Mouse (Mus musculus): ENCODE measurements at regions not wholly inside any gene's neighbourhood (a gene's known extent, or its start where the extent isn't known, plus 50 kb on each side); places are given as distances from the start of the nearest gene placed in this dataset.

DNA sequence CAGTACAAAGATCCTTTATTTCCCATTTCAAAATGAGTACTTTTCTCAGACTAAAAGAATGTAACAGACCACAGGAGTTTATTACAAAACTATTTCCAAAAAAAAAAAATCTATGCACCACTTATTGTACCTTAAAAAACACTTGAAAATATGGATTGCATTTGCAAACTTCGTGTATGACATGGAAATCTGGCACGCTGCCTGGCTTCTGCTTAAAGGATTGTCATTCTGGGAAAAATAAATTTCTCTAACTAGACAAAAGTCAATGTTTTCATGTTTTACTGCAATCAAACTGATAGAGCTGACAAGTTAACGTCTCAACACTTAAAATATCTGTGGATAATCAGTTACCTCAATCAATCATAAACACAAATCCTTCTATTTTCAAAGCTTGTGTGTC, 205.5 kb upstream of the Nr2f1 start:
- no peak for TF ChIP-seq GATA1 (IDR thresholded peaks at IDR 0.05; ENCODE audit: borderline replicate concordance, low read length)
- TF ChIP-seq FLI1 (IDR thresholded peaks at IDR 0.05; ENCODE audit: low read length): no peak

All from megakaryocyte, embryonic 14.5 days (primary cell).